Mouse (Mus musculus) hindlimb bud, embryonic 11.5 days (tissue): ENCODE results near the gene Emc9.

Experiments
- DNase-seq: peaks from one replicate; pipeline ENCODE4 v3.0.0-alpha.2; 2012; ENCODE audit warnings: low read depth, low spot score; ENCODE audit errors: extremely low spot score

The Emc9 gene

GRCm38 (mm10) chr14:55560202-55561073 lies 24.7 kb downstream of the Emc9 start, which contains the start of gene A730061H03Rik:
TSS of gene A730061H03Rik (minus strand) at chr14:55560406.
- peak; percentile 95 for DNase-seq

DNA sequence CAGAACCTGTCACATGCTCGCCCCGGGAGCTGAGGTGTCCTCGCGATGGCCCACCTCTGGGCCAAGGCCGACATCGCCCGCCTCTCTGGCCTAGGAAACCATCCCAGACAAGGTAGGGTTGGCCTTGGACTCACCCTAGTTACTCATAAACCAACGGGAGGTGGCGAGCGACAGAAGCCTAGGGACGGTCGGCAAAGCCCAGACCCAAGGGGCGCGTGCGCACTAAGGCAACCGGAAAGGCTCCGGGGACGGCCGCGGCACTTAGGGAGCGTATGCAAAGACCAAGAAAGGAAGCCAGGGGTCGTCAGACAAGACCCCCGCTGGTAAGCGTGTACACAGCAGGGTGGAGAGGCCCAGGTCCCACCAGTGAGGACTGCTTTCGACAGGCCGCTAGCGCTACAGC lies 25.3 kb downstream of the Emc9 start, which contains the start of gene Dcaf11:
Gene Dcaf11, plus strand, starts transcription at position 208 of the 403 bp plus-strand sequence.
- DNase-seq, result peak; percentile 73

- DNase-seq, result no peak
Measured at GRCm38 (mm10) chr14:55558740-55559448, 26.2 kb downstream of the Emc9 start.

- DNase-seq, result no peak
Measured at GRCm38 (mm10) chr14:55557587-55557986, 27.5 kb downstream of the Emc9 start.

- DNase-seq, result no peak
Measured at GRCm38 (mm10) chr14:55557003-55557402, 28.1 kb downstream of the Emc9 start.

GRCm38 (mm10) chr14:55555788-55556187 lies 29.3 kb downstream of the Emc9 start:
- no peak for DNase-seq

- DNase-seq, result no peak
Measured at GRCm38 (mm10) chr14:55554635-55555034, 30.5 kb downstream of the Emc9 start.

- DNase-seq, result no peak
Measured at GRCm38 (mm10) chr14:55551794-55552193, 33.3 kb downstream of the Emc9 start.

GRCm38 (mm10) chr14:55551347-55551746 lies 33.8 kb downstream of the Emc9 start:
- no peak for DNase-seq

DNA sequence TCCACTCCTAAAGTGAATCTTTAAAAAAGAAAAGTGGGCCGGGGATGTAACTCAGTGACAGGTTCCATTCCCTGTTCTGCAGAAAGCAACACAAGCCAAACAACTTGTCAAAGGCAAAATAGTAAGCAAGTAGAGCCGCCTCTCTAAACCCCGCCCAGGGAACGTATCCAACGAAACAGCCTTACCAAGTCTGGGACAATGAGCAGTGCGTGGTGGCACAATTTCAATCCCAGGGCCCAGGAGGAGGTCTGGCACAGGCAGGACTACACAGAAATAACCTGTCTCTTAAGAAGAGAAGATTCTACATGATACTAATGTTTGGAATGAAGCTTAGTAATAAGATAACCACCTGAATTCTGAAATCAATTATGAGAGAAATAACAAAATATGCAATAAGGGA lies 34.9 kb downstream of the Emc9 start:
- DNase-seq, result no peak

DNA sequence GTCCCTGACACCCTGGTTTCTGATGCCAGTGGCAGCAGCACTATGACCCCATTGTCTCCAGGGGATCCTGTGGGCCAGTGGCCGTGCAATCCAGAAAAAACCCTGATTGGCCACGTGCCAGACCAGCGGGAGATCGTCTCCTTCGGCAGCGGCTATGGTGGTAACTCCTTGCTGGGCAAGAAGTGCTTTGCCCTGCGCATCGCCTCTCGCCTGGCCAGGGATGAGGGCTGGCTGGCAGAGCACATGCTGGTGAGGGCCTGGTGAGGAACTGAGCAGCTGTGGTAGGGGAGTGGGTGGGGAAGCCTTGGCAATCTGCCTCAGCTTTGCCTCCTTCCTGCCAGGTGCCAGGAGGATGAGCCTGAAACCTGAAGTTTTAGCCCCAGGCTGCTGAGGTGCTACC lies 40.8 kb downstream of the Emc9 start:
- DNase-seq, result no peak

- no peak for DNase-seq
Measured at GRCm38 (mm10) chr14:55542268-55542667, 42.8 kb downstream of the Emc9 start.

GRCm38 (mm10) chr14:55540787-55541321 lies 44.2 kb downstream of the Emc9 start:
- DNase-seq, result no peak

DNA sequence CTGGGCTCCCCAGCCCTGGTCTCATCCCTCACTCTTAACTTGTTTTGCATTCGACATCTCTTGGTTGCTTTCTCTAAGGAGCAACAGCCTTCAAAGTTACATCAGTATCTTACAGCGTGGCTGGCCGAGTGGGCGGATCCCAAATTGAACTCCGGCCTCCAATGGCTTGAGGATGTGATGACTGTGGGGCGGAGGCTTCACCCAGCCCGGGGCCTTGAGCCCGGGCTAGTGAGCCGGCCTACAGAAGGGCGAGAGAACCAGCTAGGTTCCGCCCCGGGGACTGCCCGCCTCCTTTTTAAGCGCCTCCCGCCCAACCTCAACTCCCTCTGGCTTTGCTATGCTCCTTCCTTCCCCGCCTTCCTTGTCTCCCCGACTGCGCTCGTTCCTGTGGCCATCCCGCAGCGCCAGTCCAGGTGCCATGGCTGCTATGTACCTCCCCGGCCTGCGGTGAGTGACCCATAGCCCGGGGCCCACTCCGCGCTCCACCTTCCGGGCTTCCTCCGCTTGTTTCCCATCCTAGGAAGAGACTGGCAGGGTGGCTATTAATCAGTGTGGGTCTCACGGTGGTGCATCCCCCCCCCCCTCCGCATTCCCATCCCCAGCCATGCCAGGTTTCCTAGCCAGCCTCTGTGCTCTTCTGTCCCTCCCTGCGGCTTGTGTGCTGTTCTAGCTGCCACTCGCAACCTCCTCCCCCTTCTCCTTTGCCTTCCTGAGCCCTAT lies 44.9 kb downstream of the Emc9 start, which contains the start of gene Pck2:
Gene Pck2, plus strand, starts transcription at position 200 of the 720 bp plus-strand sequence.
- DNase-seq, result no peak

DNA sequence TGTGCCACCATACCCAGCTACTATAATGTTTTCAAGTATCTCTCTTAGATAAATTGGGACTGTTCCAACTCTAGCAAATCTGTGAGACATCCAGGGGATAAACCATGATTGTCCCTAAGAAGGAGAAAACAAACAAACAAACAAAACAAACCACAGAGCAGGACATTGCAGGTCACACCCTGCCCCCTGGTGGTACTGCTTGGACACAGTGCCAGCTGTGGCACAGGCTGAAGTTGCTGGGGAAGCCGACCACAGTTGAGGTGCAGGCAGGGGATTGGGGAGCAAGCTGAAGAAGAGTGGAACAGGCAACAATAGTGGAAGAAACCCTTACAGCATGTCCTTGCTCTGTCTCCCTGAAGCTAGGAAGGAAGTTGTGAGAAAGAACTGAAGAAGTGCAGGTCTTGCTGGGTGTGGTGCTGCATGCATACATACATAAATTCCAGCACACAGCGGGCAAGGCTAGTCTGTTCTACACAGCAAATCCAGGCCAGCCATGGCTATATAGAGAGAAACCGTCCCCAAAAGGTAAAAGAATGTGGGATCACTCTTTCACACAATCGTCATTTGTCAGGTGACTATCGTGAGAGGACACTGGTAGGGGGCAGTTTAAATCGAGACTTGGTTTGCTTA lies 48.9 kb downstream of the Emc9 start:
- DNase-seq, result no peak
